Mouse (Mus musculus): ENCODE results near the gene Grik5. TPM values are rescaled to one million over a fixed set of nuclear protein-coding genes. Genes with fewer than 3 reads are reported as not detected.

Grik5 gene
- polyA plus RNA-seq, 1 experiment from 2014 or later = 17.1 TPM

DNA sequence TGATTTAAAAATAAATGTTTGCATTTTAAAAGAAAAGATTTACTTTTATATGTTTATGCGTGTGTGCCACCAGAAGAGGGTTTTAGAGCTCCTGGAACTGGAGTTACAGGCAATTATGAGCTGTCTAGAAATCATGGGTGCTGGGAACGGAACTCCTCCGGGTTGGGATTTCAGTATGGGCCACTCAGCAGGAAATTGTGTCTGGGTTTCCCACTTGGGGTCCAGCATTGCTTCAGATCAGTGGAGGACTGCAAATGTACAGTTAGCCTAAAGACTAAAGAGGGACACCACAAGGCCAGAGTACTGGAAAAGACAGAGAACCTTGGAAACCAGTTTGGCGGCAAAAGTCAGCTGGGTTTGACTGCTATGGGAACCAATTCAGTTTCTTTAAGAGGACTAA is 98.9 kb downstream of the Grik5 start:
- 90% methylated on average over 4 of the region's 4 CpGs for WGBS
- H3K9me3 ChIP-seq = no peaks in the 10 kb centered on the region
- peaks cover 18% of the 10 kb centered on the region for H3K4me1 ChIP-seq

DNA sequence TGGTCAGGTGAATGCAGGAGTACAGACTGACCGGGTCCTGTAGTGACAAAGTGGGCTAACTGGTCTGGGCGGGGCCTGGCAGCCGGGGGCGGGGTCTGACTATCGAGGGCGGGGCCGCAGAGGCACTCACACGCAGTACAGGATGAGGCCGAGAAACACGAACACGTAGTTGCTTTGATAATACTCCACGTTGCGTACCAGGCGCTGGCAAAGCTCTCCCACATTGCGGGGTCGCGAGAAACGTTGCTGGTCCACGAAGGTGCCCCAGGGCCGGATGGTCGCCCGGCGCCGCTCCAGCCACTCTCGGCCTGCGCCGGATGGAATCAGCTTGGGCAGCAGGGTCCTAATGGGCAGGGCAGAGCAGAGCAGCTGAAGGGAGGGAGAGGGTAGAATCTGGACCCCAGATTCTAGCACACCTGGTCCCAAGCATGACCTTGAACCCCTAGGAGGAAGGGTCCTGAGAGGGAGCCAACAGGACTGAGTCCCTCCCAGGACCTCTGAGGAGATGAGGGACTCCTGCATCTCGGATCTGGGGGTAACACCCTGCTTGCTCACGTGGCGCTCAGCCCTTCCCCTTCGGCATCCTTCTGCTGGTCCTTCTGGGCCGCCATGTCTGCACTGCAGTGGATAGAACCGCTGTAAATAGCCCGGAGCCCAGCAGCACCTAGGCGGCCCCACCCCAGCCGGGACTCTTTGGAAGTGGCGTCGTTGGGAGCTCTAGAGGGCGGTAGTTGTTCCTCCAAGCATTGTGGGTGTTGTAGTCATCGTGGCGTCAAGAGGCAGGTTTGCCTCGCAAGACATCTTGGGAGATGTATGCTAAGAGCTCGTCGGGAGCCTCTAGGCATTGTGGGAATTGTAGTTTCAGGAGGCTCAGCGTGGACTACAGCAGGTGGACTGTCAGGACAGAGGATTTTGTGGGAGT is 99.9 kb downstream of the Grik5 start, which contains the start of gene Rabac1:
Rabac1 (minus strand) TSS at position 783 of the 922 bp plus-strand sequence.
- WGBS = under 1% methylated on average over 45 of the region's 45 CpGs
- no peaks in the 10 kb centered on the region for H3K9me3 ChIP-seq

More for the DNA sequence above, 98.9 kb downstream of the Grik5 start:
- H3K36me3 ChIP-seq = peaks cover 11% of the 10 kb centered on the region; the same call in 1 of the 2 replicates
- H3K9ac ChIP-seq (replicated peaks) = no peak overlapping the region
- H3K4me2 ChIP-seq (replicated peaks) = no peak overlapping the region
- H3K4me3 ChIP-seq = no peak overlapping the region
- no peak overlapping the region for H3K27ac ChIP-seq (replicated peaks)
- no peaks in the 10 kb centered on the region for H3K27me3 ChIP-seq
- ATAC-seq (replicated peaks) = no peak

DNA sequence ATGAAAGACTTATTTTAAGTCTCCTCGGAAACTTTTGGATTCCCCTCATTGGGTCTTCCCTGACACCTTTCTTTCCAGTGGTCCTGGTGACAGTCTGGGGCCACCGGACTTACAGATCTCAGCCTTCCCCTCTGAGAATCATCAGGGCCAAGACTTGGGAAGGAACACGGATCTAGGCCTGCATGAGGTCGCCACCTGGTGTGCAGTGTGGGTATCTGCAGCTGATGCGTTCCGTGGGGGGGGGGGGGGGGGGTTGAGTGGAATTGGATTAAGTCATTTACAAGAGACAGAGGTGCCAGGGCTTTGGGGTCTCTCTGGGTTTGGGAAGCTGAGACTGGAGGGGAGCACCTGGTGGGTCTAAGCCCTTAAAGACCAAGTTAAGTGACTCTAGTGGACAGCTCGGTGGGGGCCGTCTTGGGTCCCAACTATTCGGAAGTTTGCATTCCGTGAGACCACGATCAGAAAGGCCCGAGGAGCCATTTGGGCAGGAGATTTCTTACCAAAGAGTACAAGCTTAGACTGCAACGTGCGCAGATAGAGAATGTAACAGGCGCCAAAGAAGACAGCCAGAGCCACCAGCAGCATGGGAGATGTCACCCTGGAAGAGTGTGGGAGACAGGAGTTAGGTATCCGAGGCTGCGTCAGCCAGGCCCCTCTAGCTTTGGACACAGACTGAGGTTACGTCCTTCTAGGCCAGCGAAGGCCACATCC is 100.7 kb downstream of the Grik5 start:
- Histone ChIP-seq H3K27me3 (no peaks in the 10 kb centered on the region), H3K4me2 (replicated peaks) (peak overlapping the region; percentile 83), H3K9me3 (no peaks in the 10 kb centered on the region), H3K4me1 (peaks cover 18% of the 10 kb centered on the region), H3K36me3 (no peaks in the 10 kb centered on the region), H3K27ac (replicated peaks) (peak overlapping the region; percentile 75), H3K9ac (replicated peaks) (peak overlapping the region; percentile 86), H3K4me3 (peak overlapping the region; percentile 80)
- ATAC-seq (replicated peaks) = 0 out of 2 replicates have a peak, but pooled peaks have one; percentile 3
- WGBS = 8% methylated on average over 19 of the region's 19 CpGs

More for the DNA sequence above, 99.9 kb downstream of the Grik5 start, which contains the start of gene Rabac1:
- Histone ChIP-seq H3K36me3 (peaks cover under 1% of the 10 kb centered on the region; the same call in 1 of the 2 replicates), H3K4me3 (peak within 1 kb of the TSS; percentile 80), H3K27me3 (no peaks in the 10 kb centered on the region), H3K27ac (replicated peaks) (peak within 1 kb of the TSS; percentile 75), H3K9ac (replicated peaks) (peak within 1 kb of the TSS; percentile 86), H3K4me2 (replicated peaks) (peak within 1 kb of the TSS; percentile 83), H3K4me1 (peaks cover 18% of the 10 kb centered on the region)
- ATAC-seq (replicated peaks) = peak; percentile 91

DNA sequence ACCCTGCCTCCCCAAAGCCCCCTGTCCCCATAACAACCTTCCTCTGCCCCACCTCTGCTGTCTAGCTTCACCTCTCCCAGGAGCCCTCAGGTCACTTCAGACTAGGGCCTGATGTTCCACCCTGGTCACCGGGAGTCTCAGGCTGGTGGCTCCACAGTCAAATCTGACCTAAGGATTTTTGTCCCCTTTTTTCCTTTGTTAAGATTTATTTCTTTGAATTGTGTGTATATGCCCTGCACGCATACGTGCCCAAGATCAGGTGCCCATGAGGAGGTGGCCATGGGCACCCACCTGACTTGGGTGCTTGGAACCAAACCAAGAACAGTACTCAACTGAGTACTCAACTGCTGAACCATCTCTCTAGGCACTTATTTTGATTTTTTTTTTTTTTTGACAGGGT is 101.8 kb downstream of the Grik5 start:
- Histone ChIP-seq H3K4me3 (no peak overlapping the region), H3K36me3 (no peaks in the 10 kb centered on the region), H3K27me3 (no peaks in the 10 kb centered on the region), H3K4me1 (peaks cover 18% of the 10 kb centered on the region), H3K9ac (replicated peaks) (no peak overlapping the region), H3K27ac (replicated peaks) (no peak overlapping the region), H3K9me3 (no peaks in the 10 kb centered on the region), H3K4me2 (replicated peaks) (no peak overlapping the region)
- WGBS = 95% methylated on average over 3 of the region's 3 CpGs
- ATAC-seq (replicated peaks) = no peak

DNA sequence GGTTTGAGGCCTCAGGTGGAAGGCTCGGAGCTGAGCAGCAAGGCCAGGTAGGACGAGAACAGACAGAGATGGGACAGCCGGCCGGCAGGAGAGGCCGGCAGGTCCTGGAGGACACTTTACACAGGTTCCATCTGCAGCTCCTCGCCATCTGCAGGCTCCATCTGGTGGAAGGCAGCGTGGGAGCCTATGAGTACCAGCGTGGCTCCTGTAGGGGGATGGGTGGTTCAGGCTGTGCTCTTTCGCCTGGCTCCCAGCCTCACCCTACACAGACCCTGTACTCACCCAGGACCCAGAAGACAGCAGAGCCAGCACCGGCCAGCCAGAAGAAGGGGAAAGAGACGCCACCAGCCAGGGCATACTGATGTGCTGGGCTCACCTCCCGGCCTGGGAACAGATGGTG is 102.3 kb downstream of the Grik5 start:
- no peaks in the 10 kb centered on the region for H3K36me3 ChIP-seq
- H3K27ac ChIP-seq (replicated peaks) = no peak overlapping the region
- no peak overlapping the region for H3K4me2 ChIP-seq (replicated peaks)
- no peak overlapping the region for H3K9ac ChIP-seq (replicated peaks)
- H3K27me3 ChIP-seq = no peaks in the 10 kb centered on the region
- peaks cover 18% of the 10 kb centered on the region for H3K4me1 ChIP-seq
- no peak for ATAC-seq (replicated peaks)
- WGBS = 70% methylated on average over 12 of the region's 12 CpGs
- no peak overlapping the region for H3K4me3 ChIP-seq
- H3K9me3 ChIP-seq = no peaks in the 10 kb centered on the region

DNA sequence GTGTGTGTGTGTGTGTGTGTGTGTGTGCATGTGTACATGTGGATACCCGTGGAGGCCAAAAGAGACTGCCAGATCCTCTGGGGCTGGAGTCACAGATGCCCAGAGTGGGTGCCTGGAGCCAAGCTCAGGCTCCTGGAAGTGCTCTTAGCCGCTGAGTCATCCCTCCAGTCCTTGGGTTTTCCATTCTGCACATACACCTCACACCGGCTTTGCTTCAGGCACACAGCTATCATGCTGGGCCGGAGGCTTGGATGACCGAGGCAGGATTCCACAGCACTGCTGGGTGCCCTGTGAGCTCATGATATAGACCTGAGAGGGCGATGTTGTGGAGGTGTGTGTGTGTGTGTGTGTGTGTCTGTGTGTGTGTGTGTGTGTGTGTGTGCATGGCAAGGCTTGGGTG is 103.7 kb downstream of the Grik5 start:
- H3K4me2 ChIP-seq (replicated peaks) = no peak overlapping the region
- no peaks in the 10 kb centered on the region for H3K9me3 ChIP-seq
- no peak for ATAC-seq (replicated peaks)
- H3K4me1 ChIP-seq = peaks cover 18% of the 10 kb centered on the region
- no peak overlapping the region for H3K27ac ChIP-seq (replicated peaks)
- H3K4me3 ChIP-seq = no peak overlapping the region
- H3K9ac ChIP-seq (replicated peaks) = no peak overlapping the region
- WGBS = 67% methylated on average over 6 of the region's 6 CpGs
- no peaks in the 10 kb centered on the region for H3K27me3 ChIP-seq
- H3K36me3 ChIP-seq = no peaks in the 10 kb centered on the region

DNA sequence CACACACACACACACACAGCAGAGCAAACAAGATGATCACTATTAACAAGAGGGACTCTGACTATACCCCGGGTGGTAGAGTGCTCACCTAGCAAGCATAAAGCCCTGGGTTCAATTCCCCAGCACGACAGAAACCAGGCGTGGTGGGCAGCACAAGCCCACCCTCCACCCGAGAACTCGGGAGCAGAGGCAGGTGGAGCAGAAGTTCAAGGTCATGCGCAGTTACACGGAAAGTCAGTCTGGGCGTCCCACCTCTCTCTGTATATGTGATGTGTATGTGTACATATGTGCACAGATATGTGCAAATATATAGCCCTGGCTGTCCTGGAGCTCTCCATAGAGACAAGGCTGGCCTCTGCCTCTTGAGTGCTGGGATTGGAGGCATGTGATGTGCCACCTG is 104.2 kb downstream of the Grik5 start:
- no peaks in the 10 kb centered on the region for H3K36me3 ChIP-seq
- no peak overlapping the region for H3K4me2 ChIP-seq (replicated peaks)
- H3K4me1 ChIP-seq = peaks cover 18% of the 10 kb centered on the region
- no peak overlapping the region for H3K4me3 ChIP-seq
- H3K27me3 ChIP-seq = no peaks in the 10 kb centered on the region
- no peak overlapping the region for H3K27ac ChIP-seq (replicated peaks)
- 86% methylated on average over 8 of the region's 8 CpGs for WGBS
- no peaks in the 10 kb centered on the region for H3K9me3 ChIP-seq
- no peak for ATAC-seq (replicated peaks)
- H3K9ac ChIP-seq (replicated peaks) = no peak overlapping the region

DNA sequence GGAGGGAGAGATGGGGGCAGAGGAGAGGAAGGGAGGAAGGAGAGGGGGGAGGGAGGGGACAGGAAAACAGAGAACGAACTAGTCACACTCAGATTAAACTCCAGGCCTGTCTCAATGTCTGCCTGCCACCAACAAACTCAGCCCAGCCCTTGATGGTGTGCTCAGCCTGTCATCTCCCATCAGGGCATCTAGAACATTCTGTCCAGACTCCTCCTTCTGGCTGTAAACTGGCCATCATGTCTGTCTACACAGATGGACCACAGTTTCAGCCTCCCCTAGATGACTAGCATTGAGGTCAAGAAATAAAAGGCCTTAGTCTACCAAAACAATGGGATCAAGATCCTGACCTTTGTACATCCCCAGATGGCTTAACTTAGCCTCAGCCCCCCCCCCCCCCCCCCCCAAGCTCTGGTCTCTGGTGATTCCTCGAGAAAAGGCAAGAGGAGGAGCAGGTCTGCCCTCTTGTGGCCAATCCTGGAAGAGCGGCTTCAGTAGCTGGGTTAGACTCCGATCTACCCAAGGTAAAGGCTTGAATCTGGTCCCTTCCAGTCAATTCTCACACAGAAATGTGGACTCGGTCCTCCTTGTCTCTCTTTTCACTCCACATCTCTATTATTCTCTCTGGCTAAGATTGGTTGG is 107.1 kb downstream of the Grik5 start:
- ATAC-seq (replicated peaks) = peak; percentile 42; the same call in 1 of the 2 replicates
- no peak overlapping the region for H3K4me3 ChIP-seq
- H3K4me1 ChIP-seq = peaks cover 4% of the 10 kb centered on the region; the same call in 1 of the 2 replicates
- no peaks in the 10 kb centered on the region for H3K9me3 ChIP-seq
- H3K36me3 ChIP-seq = no peaks in the 10 kb centered on the region
- H3K27me3 ChIP-seq = no peaks in the 10 kb centered on the region
- H3K27ac ChIP-seq (replicated peaks) = no peak overlapping the region
- 18% methylated on average over 5 of the region's 5 CpGs for WGBS
- H3K9ac ChIP-seq (replicated peaks) = no peak overlapping the region
- H3K4me2 ChIP-seq (replicated peaks) = no peak overlapping the region

DNA sequence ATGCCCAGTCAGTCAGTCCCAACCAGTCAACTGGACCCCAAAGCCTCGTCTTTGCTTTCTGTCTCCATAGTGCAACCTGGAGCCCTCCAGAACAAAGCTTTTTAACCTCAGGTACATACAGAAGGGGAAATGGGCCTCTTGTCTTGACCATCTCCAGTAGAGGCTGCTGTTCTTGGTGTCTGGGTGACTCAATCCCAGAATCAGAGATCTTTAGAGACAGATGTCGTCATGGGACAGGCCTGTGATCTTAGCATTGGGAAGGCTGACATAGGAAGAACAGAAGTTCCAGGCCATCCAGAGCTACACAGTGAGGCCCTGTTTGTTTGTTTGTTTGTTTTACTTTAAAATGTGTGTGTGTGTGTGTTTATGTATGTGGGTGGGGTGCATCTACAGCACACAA is 107.9 kb downstream of the Grik5 start:
- H3K4me2 ChIP-seq (replicated peaks) = no peak overlapping the region
- H3K27me3 ChIP-seq = no peaks in the 10 kb centered on the region
- no peak overlapping the region for H3K9ac ChIP-seq (replicated peaks)
- WGBS = 80% methylated on average over 2 of the region's 2 CpGs
- ATAC-seq (replicated peaks) = no peak
- H3K4me1 ChIP-seq = no peaks in the 10 kb centered on the region
- H3K36me3 ChIP-seq = no peaks in the 10 kb centered on the region
- H3K4me3 ChIP-seq = no peak overlapping the region
- no peaks in the 10 kb centered on the region for H3K9me3 ChIP-seq
- H3K27ac ChIP-seq (replicated peaks) = no peak overlapping the region
